Mouse (Mus musculus) ovary, postnatal 36 days (tissue): ENCODE measurements at regions not wholly inside any gene's neighbourhood (a gene's known extent, or its start where the extent isn't known, plus 50 kb on each side); places are given as distances from the start of the nearest gene placed in this dataset.

Experiments
- DNase-seq: peaks from one replicate; pipeline ENCODE4 v3.0.0; 2022; ENCODE audit warnings: low spot score, mixed read lengths

DNA sequence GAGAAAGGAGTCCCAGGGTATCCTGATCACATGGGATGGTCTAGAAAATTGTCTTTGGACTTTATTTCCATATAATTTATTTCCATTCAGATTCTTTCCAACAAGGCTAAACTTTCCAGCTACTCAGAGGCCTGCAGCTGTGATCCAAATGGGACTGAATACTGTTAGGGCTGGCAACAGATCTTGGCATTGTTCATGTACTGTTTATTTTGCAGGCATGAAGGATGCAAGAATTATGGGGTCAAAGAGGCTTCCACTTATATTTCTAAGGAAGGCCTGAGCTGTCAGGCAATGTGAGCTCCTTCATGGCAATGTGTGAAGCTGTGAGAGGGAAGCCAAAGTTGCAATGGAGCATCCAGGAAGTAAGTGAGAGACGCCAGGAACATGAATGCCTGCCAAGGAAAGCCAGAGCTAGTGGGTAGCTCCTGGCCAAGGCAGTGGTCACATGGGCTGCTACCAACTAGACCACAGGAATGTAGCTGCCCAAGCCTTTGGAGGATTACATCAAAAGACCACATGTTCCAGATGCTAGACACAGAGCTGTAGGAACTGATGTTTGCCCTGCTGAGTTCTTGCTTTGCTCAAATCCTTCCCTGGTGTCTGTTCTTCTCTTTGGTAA lies 261.8 kb upstream of the Sox11 start:
- DNase-seq, result peak; percentile 7

- peak; percentile 56 for DNase-seq
These were observed 256.8 kb upstream of the Sox11 start for GRCm38 (mm10) chr12:27599149-27599548.

GRCm38 (mm10) chr12:27597878-27598277 lies 255.5 kb upstream of the Sox11 start:
- DNase-seq, result no peak

DNA sequence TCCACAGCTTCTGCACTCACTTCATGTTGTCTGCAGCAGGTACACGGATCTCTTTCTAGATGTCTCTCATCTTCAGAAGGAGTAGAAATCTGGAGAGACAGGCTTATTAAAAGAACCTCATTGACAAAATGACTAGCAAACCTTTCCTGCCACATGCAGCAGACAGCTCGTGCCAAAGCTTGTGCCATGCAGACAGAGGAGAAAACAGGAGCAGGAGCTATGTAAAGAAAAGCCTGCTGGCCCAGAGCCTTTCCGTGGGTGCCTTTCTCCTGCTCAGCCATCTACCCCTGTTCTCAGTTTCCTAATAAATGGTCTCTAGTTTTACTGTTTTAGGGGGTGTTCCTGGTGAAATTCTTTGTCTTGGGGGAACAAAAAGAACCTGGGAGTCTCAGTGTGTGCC lies 254.9 kb upstream of the Sox11 start:
- DNase-seq, result no peak

DNA sequence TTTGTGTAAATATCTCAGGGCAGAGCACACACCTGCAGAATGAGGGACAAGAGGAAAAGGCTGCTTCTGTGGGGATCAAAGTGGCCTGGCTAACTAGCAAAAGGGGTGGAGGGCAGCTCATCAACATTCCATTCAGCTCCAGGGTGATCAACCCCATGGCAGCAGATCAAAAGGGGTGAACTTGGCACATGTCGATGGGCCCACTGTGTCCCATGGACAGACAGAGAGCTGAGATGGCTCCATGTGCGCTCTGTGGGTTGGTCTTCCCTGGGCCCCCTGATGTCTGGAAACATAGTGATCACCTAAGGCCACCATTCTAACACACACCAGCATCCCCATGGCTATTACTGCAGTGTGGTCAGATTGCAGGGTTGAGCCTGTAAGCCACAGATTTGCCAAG lies 253.2 kb upstream of the Sox11 start:
- no peak for DNase-seq

DNA sequence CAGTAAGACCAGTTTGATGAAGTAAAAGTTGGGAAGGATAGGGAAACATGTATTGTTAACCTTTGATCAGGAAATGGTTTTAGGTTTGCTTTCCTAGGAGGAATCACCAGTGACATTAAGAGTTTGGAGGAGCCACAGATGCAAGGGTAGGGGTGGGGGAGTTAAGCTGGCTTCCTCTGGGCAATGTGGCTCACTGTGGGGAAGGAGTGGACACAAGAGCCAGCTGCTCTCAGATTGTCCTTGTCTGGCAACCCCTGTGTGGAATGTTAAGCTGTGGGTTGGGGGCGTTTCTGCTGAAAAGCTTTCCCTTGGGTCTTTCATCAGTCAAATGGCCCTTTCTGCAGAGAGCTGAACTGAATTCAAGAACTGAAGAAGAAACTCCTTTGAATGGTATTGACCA lies 251.1 kb upstream of the Sox11 start:
- DNase-seq, result no peak

DNA sequence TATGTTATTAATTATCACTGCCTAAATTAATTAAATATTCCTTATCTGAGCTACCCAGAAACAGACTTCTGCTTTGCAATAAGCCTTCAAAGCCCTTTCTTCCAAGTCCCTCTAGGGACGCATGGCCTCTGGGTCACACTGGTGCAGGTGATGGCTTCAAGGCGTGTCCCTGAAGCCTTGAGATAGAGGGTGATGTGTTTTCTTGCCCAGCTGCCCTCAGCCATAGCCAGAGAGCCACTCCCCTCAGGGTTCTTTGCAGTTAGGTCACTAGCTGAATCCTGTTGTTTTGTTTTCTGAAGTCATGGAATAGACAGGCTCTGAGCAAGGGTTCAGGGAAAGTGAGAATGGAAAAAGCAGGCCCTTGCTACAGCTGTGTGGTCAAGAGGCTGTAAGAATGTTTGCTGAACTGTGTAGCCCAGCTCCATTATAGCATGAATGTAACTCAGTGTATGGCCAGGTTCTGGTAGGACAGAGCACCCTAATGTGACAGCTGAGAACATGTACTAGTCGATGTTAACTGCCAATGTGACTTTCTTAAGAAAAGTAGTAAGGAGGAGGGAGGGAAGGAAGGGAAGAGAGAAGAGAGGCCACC lies 233.8 kb upstream of the Sox11 start:
- DNase-seq, result no peak

- DNase-seq, result no peak
These were observed 233.3 kb upstream of the Sox11 start for GRCm38 (mm10) chr12:27575629-27576028.

- no peak for DNase-seq
These were observed 224.9 kb upstream of the Sox11 start for GRCm38 (mm10) chr12:27567250-27567649.

GRCm38 (mm10) chr12:27565965-27566507 lies 223.7 kb upstream of the Sox11 start:
- DNase-seq, result no peak

GRCm38 (mm10) chr12:27564641-27565306 lies 222.4 kb upstream of the Sox11 start:
- no peak for DNase-seq

DNA sequence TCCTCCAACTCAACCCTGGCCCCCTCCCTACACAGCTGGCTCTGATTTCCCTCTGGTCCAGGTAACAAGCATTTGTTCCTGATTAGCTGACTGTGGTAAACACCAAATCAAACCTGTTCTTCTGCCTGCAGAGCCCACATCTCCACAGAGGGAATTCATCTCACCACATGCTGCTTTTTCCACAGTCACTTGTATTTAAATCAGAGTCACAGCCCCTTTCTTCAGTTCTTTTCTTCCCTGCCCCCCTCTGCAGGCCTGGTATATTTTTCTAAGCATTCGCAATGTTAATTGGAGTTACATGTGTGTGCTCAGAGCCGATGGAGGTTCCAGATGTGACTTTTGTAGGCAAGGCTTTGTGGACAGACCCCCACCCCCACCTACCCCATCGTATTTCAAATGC lies 221.5 kb upstream of the Sox11 start:
- no peak for DNase-seq

DNA sequence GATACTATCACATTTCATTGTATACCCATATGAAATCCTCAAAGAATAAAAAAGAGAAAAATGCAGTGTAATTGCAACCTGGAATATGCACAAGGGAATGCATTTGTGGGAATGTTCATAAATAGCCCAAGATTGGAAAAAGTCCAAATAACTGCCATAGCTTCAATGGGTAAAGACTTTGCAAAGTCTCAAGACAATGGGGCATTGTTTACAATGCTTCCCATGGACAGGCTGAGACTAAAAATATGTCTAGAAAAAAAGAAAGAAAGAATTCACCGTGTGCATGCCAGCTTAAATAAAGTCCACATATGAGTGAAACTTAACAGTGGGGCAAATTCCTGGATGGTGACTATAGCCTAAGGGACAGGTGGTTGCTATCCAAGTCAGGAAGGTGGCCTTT lies 210.4 kb upstream of the Sox11 start:
- no peak for DNase-seq

DNA sequence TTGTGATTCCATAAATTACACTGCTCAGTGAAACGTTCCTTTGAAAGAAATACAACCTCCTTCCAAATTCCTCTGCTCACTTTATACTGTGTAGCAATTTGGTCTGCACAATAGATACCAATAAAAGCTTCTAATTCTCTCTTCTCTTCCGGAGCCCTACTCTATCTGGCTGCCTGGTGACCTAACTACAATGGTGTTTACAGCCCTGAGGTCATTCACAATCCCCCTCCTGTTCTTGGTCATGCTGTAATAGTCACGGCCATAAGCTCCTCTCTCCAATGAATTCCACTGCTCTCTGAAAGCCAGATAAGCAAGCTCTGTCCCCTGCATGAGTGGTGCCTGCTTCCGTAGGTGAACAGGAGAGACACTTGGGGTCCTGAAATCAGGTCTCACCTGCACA lies 195.8 kb upstream of the Sox11 start:
- no peak for DNase-seq

- no peak for DNase-seq
These were observed 195.1 kb upstream of the Sox11 start for GRCm38 (mm10) chr12:27537507-27537906.

DNA sequence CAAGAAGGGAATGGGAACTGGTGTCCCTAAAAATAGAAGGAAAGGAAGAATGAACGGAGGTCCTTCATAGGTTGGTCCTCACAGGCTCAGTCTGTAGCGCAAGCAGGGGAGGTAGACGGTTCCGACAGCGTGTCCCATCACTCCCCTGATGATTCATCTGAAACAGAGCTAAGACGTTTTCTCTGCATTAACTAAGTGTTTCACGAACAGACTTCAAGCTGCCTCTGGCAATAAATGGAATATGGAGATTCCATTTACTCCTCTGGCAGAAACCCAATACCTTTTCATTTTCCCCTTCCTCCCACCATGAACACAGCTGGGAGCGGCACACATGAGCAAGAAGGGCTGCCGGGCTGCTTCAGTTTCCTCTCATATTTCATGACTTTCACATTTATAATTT lies 194.6 kb upstream of the Sox11 start:
- DNase-seq, result no peak

DNA sequence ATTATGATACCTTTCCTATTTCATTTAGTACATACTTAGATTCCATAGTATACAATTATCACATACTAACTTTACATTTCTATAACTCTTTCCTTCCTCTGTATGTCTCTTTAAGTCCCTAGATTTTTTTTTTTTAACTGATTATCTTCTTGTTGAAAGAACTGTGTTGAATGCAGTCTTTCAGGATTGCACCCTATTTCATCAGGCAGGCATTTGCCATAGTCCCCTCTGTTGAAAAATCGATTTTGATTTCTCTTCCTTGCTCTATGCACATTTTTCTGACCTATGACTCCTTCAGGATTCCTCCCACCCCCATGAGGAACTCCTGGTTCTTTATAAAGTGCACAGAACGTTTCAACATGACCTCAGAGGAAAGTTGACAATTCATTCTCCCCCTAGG lies 183.2 kb upstream of the Sox11 start:
- DNase-seq, result no peak

DNA sequence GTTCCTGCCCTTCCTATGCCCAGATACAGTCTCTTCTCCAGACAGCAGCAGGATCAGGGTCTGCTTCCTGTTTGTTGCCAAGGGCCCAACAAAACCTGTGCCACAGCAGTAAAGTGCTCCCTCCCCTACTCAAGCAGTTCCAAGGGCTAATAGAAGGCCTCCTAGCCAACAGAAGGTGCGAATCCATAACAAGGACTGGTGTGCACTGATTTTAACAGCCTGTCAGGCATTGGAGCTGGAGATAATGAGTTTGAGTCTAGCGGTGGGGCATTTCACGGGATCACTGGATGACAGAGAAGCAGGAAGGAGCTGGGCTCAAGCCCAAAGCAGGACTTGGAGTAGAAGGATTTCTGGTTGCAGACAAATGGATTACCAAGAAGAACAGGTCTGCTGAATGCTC lies 170.9 kb upstream of the Sox11 start:
- no peak for DNase-seq

GRCm38 (mm10) chr12:27508226-27508560 lies 165.8 kb upstream of the Sox11 start:
- no peak for DNase-seq

- DNase-seq, result no peak
These were observed 165.3 kb upstream of the Sox11 start for GRCm38 (mm10) chr12:27507523-27508225.

- DNase-seq, result no peak
These were observed 160.5 kb upstream of the Sox11 start for GRCm38 (mm10) chr12:27502716-27503486.

DNA sequence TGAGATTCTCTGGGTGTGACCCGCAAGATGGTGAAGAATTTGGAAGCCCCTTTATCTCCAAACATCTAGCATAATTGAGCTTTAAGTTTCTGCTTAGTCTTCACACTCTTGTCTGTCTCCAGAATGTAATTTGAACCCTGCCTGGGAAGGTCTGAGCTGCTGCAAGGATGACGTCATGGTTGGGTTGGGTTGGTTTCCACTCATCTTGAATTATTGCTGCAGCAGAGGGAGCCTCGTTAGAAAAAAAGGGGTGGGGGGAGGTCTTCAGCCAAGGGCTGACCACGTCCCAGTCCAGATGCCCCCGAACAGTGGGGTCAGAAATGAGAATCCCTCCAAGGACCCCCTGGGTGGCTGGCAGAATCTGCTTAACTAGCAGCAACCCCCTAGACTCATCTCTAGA lies 158.1 kb upstream of the Sox11 start:
- DNase-seq, result no peak
